Mouse (Mus musculus) thymus, adult 2 months (tissue): ENCODE measurements around the gene Cib3. TPM values are rescaled to one million over a fixed set of nuclear protein-coding genes. Genes with fewer than 3 reads are reported as not detected.

Experiments used
- DNase-seq: peaks from one replicate; pipeline ENCODE4 v3.0.0; 2021
- H3K27ac ChIP-seq: fragments of 200-500 bp; 2 replicates; pipeline ENCODE4 v1.5.1; 2012; ENCODE audit warnings: low read length, control low read depth; ENCODE audit not compliant: control insufficient read depth, insufficient read depth
- H3K27me3 ChIP-seq: fragments of 200-500 bp; 2 replicates; pipeline ENCODE4 v1.6.1; 2012; ENCODE audit warnings: mild to moderate bottlenecking, low read length, moderate library complexity, mixed read lengths; ENCODE audit not compliant: control insufficient read depth, insufficient read depth
- H3K36me3 ChIP-seq: fragments of 200-500 bp; 2 replicates; pipeline ENCODE4 v1.6.1; 2012; ENCODE audit warnings: mild to moderate bottlenecking, low read length, moderate library complexity; ENCODE audit not compliant: control insufficient read depth, insufficient read depth
- H3K4me1 ChIP-seq: fragments of 200-500 bp; replicated peaks from 2 replicates; pipeline ENCODE4 v1.6.1; 2012; ENCODE audit warnings: low read length; ENCODE audit not compliant: control insufficient read depth, insufficient read depth
- H3K4me3 ChIP-seq: fragments of 200-500 bp; 2 replicates; pipeline ENCODE4 v1.5.1; 2012; ENCODE audit warnings: mild to moderate bottlenecking, low read length, control low read depth, moderate library complexity; ENCODE audit not compliant: control insufficient read depth, insufficient read depth
- CTCF ChIP-seq: fragments of 200-500 bp; IDR thresholded peaks from 2 replicates; pipeline ENCODE4 v1.5.1; 2012; ENCODE audit warnings: mild to moderate bottlenecking, control low read depth, low read length, moderate library complexity, borderline replicate concordance; ENCODE audit not compliant: control insufficient read depth, poor library complexity, insufficient read depth; ENCODE audit errors: extremely low read depth
- POLR2A ChIP-seq: fragments of 200-500 bp; IDR thresholded peaks from 2 replicates; pipeline ENCODE4 v1.6.1; 2012; ENCODE audit warnings: mild to moderate bottlenecking, low read length, control low read depth, moderate library complexity; ENCODE audit not compliant: control insufficient read depth, poor library complexity, insufficient read depth; ENCODE audit errors: extremely low read depth
- WGBS: fragments of 180-500 bp; shearing (Covaris S2); methylation state at CpG from one replicate; pipeline ENCODE4 v1.1.7; 2018; 5-methylcytosine and 5-hydroxymethylcytosine counted together
- polyA plus RNA-seq: library from polyadenylated mRNA; depleted of rRNA; stranded (reverse); fragments of >200 nt; gene quantifications from 2 replicates; pipeline ENCODE4 v1.2.3, GENCODE M21; 2012

The Cib3 gene
- polyA plus RNA-seq, 1 experiment: 0.78 TPM

- H3K4me3 ChIP-seq: peak overlapping the region; percentile 92; the same call in 1 of the 2 replicates
Observed at GRCm38 (mm10) chr8:72190215-72190539, 22.5 kb downstream of the Cib3 start.

GRCm38 (mm10) chr8:72189417-72190214 lies 23.0 kb downstream of the Cib3 start, which contains the start of gene Hsh2d:
TSS of gene Hsh2d (plus strand) at chr8:72189638.
- no peaks in the 10 kb centered on the region for H3K36me3 ChIP-seq
- peak; percentile 77 for DNase-seq
- H3K27me3 ChIP-seq: no peaks in the 10 kb centered on the region
- TF ChIP-seq POLR2A (0 out of 2 replicates have a peak, but pooled peaks have one; percentile 34), CTCF (peak; percentile 66; the same call in 1 of the 2 replicates)
- H3K4me1 ChIP-seq: peaks cover 9% of the 10 kb centered on the region
- H3K27ac ChIP-seq: peak within 1 kb of the TSS; percentile 83
- WGBS: 12% methylated on average over 12 of the region's 12 CpGs
- peak within 1 kb of the TSS; percentile 92 for H3K4me3 ChIP-seq

More at GRCm38 (mm10) chr8:72190215-72190539, 22.5 kb downstream of the Cib3 start:
- no peaks in the 10 kb centered on the region for H3K27me3 ChIP-seq
- H3K27ac ChIP-seq: peak overlapping the region; percentile 83
- WGBS: 17% methylated on average over 2 of the region's 2 CpGs
- no peaks in the 10 kb centered on the region for H3K36me3 ChIP-seq
- H3K4me1 ChIP-seq: peaks cover 9% of the 10 kb centered on the region
- DNase-seq: no peak
- no peak for TF ChIP-seq POLR2A
- no peak for TF ChIP-seq CTCF

- no peak for DNase-seq
- H3K27ac ChIP-seq: no peak overlapping the region
- TF ChIP-seq POLR2A: no peak
- TF ChIP-seq CTCF: no peak
- no peaks in the 10 kb centered on the region for H3K36me3 ChIP-seq
- H3K27me3 ChIP-seq: no peaks in the 10 kb centered on the region
- 96% methylated on average over 2 of the region's 2 CpGs for WGBS
- no peak overlapping the region for H3K4me3 ChIP-seq
- H3K4me1 ChIP-seq: peaks cover 9% of the 10 kb centered on the region
Observed at GRCm38 (mm10) chr8:72187793-72188331, 24.8 kb downstream of the Cib3 start.

GRCm38 (mm10) chr8:72183554-72184202 lies 29.0 kb downstream of the Cib3 start:
- WGBS: 59% methylated on average over 2 of the region's 2 CpGs
- Histone ChIP-seq H3K4me3 (no peak overlapping the region), H3K27me3 (no peaks in the 10 kb centered on the region), H3K36me3 (peaks cover 37% of the 10 kb centered on the region), H3K27ac (no peak overlapping the region; the same call in 1 of the 2 replicates), H3K4me1 (no peaks in the 10 kb centered on the region)
- no peak for DNase-seq
- TF ChIP-seq CTCF (no peak), POLR2A (no peak)

- no peaks in the 10 kb centered on the region for H3K4me1 ChIP-seq
- no peak overlapping the region for H3K4me3 ChIP-seq
- no peak overlapping the region for H3K27ac ChIP-seq
- H3K36me3 ChIP-seq: peaks cover 97% of the 10 kb centered on the region
- 73% methylated on average over 5 of the region's 5 CpGs for WGBS
- TF ChIP-seq POLR2A: no peak
- TF ChIP-seq CTCF: peak; percentile 55; the same call in 1 of the 2 replicates
- no peaks in the 10 kb centered on the region for H3K27me3 ChIP-seq
- peak; percentile 74 for DNase-seq
Observed at GRCm38 (mm10) chr8:72177346-72177925, 35.2 kb downstream of the Cib3 start.

GRCm38 (mm10) chr8:72169681-72170249 lies 42.9 kb downstream of the Cib3 start:
- no peak for DNase-seq
- Histone ChIP-seq H3K36me3 (peaks cover 65% of the 10 kb centered on the region), H3K27ac (peak overlapping the region; percentile 66; the same call in 1 of the 2 replicates), H3K27me3 (no peaks in the 10 kb centered on the region), H3K4me1 (peaks cover 19% of the 10 kb centered on the region), H3K4me3 (no peak overlapping the region)
- TF ChIP-seq POLR2A: no peak
- WGBS: 85% methylated on average over 3 of the region's 3 CpGs
